Mouse (Mus musculus): ENCODE results near the gene Hoxa4. TPM values are rescaled to one million over a fixed set of nuclear protein-coding genes. Genes with fewer than 3 reads are reported as not detected.
A peak's percentile ranks its signal among the peaks of the same experiment; 100 is the strongest.

The Hoxa4 gene
- polyA plus RNA-seq, 1 experiment from 2014 or later: not detected

GRCm38 (mm10) chr6:52177806-52178205, 13.7 kb downstream of the Hoxa4 start:
- H3K9me3 ChIP-seq: no peaks in the 10 kb centered on the region
- no peak overlapping the region for H3K4me3 ChIP-seq
- H3K4me2 ChIP-seq (replicated peaks): no peak overlapping the region
- no peaks in the 10 kb centered on the region for H3K36me3 ChIP-seq
- no peak overlapping the region for H3K27ac ChIP-seq (replicated peaks)
- peaks cover 98% of the 10 kb centered on the region for H3K27me3 ChIP-seq
- no peaks in the 10 kb centered on the region for H3K4me1 ChIP-seq
- no peak for ATAC-seq (replicated peaks)
- WGBS: 1% methylated on average over 9 of the region's 9 CpGs
- H3K9ac ChIP-seq (replicated peaks): no peak overlapping the region

GRCm38 (mm10) chr6:52177061-52177735, 14.4 kb downstream of the Hoxa4 start, which contains the start of gene 5730596B20Rik:
TSS of gene 5730596B20Rik (plus strand) at chr6:52177498.
- peaks cover 98% of the 10 kb centered on the region for H3K27me3 ChIP-seq
- H3K9me3 ChIP-seq: no peaks in the 10 kb centered on the region
- no peak within 1 kb of the TSS for H3K4me2 ChIP-seq (replicated peaks)
- under 1% methylated on average over 36 of the region's 36 CpGs for whole genome bisulfite sequencing
- peaks cover 6% of the 10 kb centered on the region; the same call in 1 of the 2 replicates for H3K4me1 ChIP-seq
- H3K27ac ChIP-seq (replicated peaks): no peak within 1 kb of the TSS
- ATAC-seq (replicated peaks): no peak
- no peak within 1 kb of the TSS for H3K4me3 ChIP-seq
- H3K36me3 ChIP-seq: no peaks in the 10 kb centered on the region
- no peak within 1 kb of the TSS for H3K9ac ChIP-seq (replicated peaks)

- no peak overlapping the region for H3K9ac ChIP-seq (replicated peaks)
- H3K9me3 ChIP-seq: no peaks in the 10 kb centered on the region
- no peak overlapping the region for H3K4me3 ChIP-seq
- WGBS: under 1% methylated on average over 6 of the region's 6 CpGs
- no peak overlapping the region for H3K27ac ChIP-seq (replicated peaks)
- H3K36me3 ChIP-seq: no peaks in the 10 kb centered on the region
- H3K4me1 ChIP-seq: peaks cover 6% of the 10 kb centered on the region; the same call in 1 of the 2 replicates
- ATAC-seq (replicated peaks): no peak
- H3K4me2 ChIP-seq (replicated peaks): no peak overlapping the region
- H3K27me3 ChIP-seq: peaks cover 98% of the 10 kb centered on the region
Observed at GRCm38 (mm10) chr6:52176391-52176790, 15.2 kb downstream of the Hoxa4 start.

- under 1% methylated on average over 18 of the region's 35 CpGs for WGBS
- H3K27ac ChIP-seq (replicated peaks): no peak overlapping the region
Observed at GRCm38 (mm10) chr6:52175864-52176263, 15.7 kb downstream of the Hoxa4 start.

GRCm38 (mm10) chr6:52174968-52175751, 16.4 kb downstream of the Hoxa4 start:
- peaks cover 98% of the 10 kb centered on the region for H3K27me3 ChIP-seq
- H3K9ac ChIP-seq (replicated peaks): no peak overlapping the region
- H3K4me3 ChIP-seq: no peak overlapping the region
- H3K4me1 ChIP-seq: peaks cover 6% of the 10 kb centered on the region; the same call in 1 of the 2 replicates
- under 1% methylated on average over 41 of the region's 41 CpGs for WGBS
- ATAC-seq (replicated peaks): no peak
- H3K36me3 ChIP-seq: no peaks in the 10 kb centered on the region
- H3K27ac ChIP-seq (replicated peaks): no peak overlapping the region
- H3K9me3 ChIP-seq: no peaks in the 10 kb centered on the region
- no peak overlapping the region for H3K4me2 ChIP-seq (replicated peaks)

More at GRCm38 (mm10) chr6:52175864-52176263, 15.7 kb downstream of the Hoxa4 start:
- no peak overlapping the region for H3K9ac ChIP-seq (replicated peaks)
- H3K9me3 ChIP-seq: no peaks in the 10 kb centered on the region
- no peaks in the 10 kb centered on the region for H3K36me3 ChIP-seq
- peaks cover 98% of the 10 kb centered on the region for H3K27me3 ChIP-seq
- H3K4me2 ChIP-seq (replicated peaks): no peak overlapping the region
- H3K4me3 ChIP-seq: no peak overlapping the region
- H3K4me1 ChIP-seq: peaks cover 6% of the 10 kb centered on the region; the same call in 1 of the 2 replicates
- ATAC-seq (replicated peaks): no peak

GRCm38 (mm10) chr6:52173648-52174047, 17.9 kb downstream of the Hoxa4 start:
- WGBS: 5% methylated on average over 4 of the region's 4 CpGs
- Histone ChIP-seq H3K36me3 (no peaks in the 10 kb centered on the region), H3K27me3 (peaks cover 95% of the 10 kb centered on the region), H3K27ac (replicated peaks) (no peak overlapping the region), H3K4me2 (replicated peaks) (no peak overlapping the region), H3K9ac (replicated peaks) (no peak overlapping the region), H3K4me1 (peaks cover 6% of the 10 kb centered on the region; the same call in 1 of the 2 replicates), H3K4me3 (no peak overlapping the region), H3K9me3 (no peaks in the 10 kb centered on the region)
- no peak for ATAC-seq (replicated peaks)

- Histone ChIP-seq H3K27ac (replicated peaks) (no peak overlapping the region), H3K9me3 (no peaks in the 10 kb centered on the region), H3K4me3 (no peak overlapping the region), H3K4me2 (replicated peaks) (peak overlapping the region; percentile 8), H3K9ac (replicated peaks) (no peak overlapping the region), H3K36me3 (no peaks in the 10 kb centered on the region), H3K4me1 (peaks cover 6% of the 10 kb centered on the region; the same call in 1 of the 2 replicates), H3K27me3 (peaks cover 95% of the 10 kb centered on the region)
- no peak for ATAC-seq (replicated peaks)
- 1% methylated on average over 35 of the region's 35 CpGs for WGBS
Observed at GRCm38 (mm10) chr6:52172501-52172900, 19.1 kb downstream of the Hoxa4 start.

GRCm38 (mm10) chr6:52171938-52172337, 19.6 kb downstream of the Hoxa4 start:
- H3K4me3 ChIP-seq: no peak overlapping the region
- H3K4me1 ChIP-seq: peaks cover 6% of the 10 kb centered on the region; the same call in 1 of the 2 replicates
- H3K27me3 ChIP-seq: peaks cover 95% of the 10 kb centered on the region
- no peaks in the 10 kb centered on the region for H3K36me3 ChIP-seq
- no peaks in the 10 kb centered on the region for H3K9me3 ChIP-seq
- ATAC-seq (replicated peaks): no peak
- H3K4me2 ChIP-seq (replicated peaks): no peak overlapping the region
- H3K9ac ChIP-seq (replicated peaks): no peak overlapping the region
- WGBS: 3% methylated on average over 7 of the region's 7 CpGs
- no peak overlapping the region for H3K27ac ChIP-seq (replicated peaks)

GRCm38 (mm10) chr6:52171331-52171730, 20.2 kb downstream of the Hoxa4 start:
- no peak for ATAC-seq (replicated peaks)
- H3K4me1 ChIP-seq: peaks cover 6% of the 10 kb centered on the region; the same call in 1 of the 2 replicates
- H3K27me3 ChIP-seq: peaks cover 95% of the 10 kb centered on the region
- 1% methylated on average over 4 of the region's 4 CpGs for WGBS
- no peak overlapping the region for H3K4me3 ChIP-seq
- no peak overlapping the region for H3K9ac ChIP-seq (replicated peaks)
- H3K9me3 ChIP-seq: no peaks in the 10 kb centered on the region
- H3K27ac ChIP-seq (replicated peaks): no peak overlapping the region
- H3K4me2 ChIP-seq (replicated peaks): no peak overlapping the region
- no peaks in the 10 kb centered on the region for H3K36me3 ChIP-seq

GRCm38 (mm10) chr6:52170898-52171223, 20.7 kb downstream of the Hoxa4 start:
- H3K36me3 ChIP-seq: no peaks in the 10 kb centered on the region
- no peak for ATAC-seq (replicated peaks)
- no peak overlapping the region for H3K9ac ChIP-seq (replicated peaks)
- peaks cover 95% of the 10 kb centered on the region for H3K27me3 ChIP-seq
- H3K4me3 ChIP-seq: no peak overlapping the region
- H3K9me3 ChIP-seq: no peaks in the 10 kb centered on the region
- WGBS: 3% methylated on average over 5 of the region's 5 CpGs
- H3K4me2 ChIP-seq (replicated peaks): no peak overlapping the region
- no peak overlapping the region for H3K27ac ChIP-seq (replicated peaks)
- peaks cover 6% of the 10 kb centered on the region; the same call in 1 of the 2 replicates for H3K4me1 ChIP-seq

- Histone ChIP-seq H3K4me2 (replicated peaks) (no peak overlapping the region), H3K4me3 (no peak overlapping the region), H3K27ac (replicated peaks) (no peak overlapping the region), H3K4me1 (peaks cover 6% of the 10 kb centered on the region; the same call in 1 of the 2 replicates), H3K27me3 (peaks cover 96% of the 10 kb centered on the region), H3K9me3 (no peaks in the 10 kb centered on the region), H3K36me3 (no peaks in the 10 kb centered on the region), H3K9ac (replicated peaks) (no peak overlapping the region)
- WGBS: under 1% methylated on average over 39 of the region's 40 CpGs
- ATAC-seq (replicated peaks): no peak
Observed at GRCm38 (mm10) chr6:52170166-52170897, 21.2 kb downstream of the Hoxa4 start.
